Mouse (Mus musculus): Measurements from ENCODE around the gene B830017H08Rik.

Gene B830017H08Rik
- long read RNA-seq, experiment 1 = 0 reads
- long read RNA-seq, experiment 2 = 0 reads

DNA sequence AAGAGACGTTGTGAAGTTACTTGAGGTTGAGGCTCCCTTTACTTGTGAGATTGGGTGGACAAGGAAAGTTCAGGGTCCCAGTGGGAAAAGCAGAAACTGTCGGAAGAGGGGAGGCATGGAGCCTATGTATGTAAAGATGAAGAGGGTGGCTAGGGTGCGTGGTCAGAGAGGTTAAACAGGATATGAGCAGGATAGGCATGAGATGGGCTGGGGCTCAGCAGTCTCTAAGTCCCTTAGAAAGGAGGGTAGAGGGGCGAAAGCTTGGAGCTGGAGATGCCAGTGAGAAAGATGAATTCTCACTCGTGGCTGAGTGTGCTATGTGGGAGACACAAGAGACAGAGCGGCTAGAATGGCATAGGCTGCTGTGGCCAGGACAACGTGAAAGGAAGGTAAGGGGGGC, at the start of gene B830017H08Rik:
Gene B830017H08Rik, plus strand, starts transcription at position 301 of the 400 bp plus-strand sequence.
- intact Hi-C loops (cut with DNase I) = no loop called here

DNA sequence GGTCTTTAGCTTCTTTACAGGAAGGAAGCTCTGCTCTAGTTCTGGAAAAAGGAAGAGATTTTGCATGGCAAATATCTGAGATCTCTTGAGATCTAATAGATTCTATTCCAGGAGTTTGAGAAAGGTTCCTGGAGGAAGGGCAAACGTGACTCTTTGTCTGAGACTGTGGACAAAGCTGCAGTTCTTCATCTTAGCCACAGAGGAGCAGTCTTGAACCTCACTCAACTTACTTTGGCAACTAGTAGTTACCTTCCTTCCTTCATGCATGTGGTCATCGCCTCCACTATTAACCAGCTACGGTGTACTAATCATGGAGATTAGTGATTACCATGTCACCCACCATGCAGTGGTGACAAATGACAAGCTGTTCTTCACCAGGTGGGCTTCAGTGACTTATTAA, 47.6 kb upstream of the B830017H08Rik start:
- intact Hi-C loops (cut with DNase I) = no loop called here

- intact Hi-C loops (cut with DNase I) = no loop called here
Observed at GRCm38 (mm10) chr16:17792728-17793127, 40.2 kb upstream of the B830017H08Rik start.

DNA sequence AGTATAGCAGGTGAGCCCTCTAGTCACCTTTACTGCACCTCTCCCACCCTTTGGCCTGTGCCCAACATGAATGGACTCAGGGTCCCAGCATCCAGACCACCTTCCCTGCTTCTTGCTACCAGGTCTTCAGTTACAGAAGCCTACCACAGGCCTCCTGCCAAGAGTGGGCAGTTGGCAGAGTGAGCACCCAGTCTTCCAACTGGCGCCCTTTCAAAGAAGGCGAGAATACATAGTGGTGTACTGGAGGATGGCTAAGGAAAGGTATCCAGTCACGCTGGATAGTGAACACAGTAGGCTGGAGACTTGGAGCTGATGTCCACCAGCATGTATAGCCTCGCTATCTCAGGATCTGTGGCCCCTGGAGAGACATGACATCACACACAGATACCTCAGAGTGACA, 38.9 kb upstream of the B830017H08Rik start:
- intact Hi-C loops (cut with DNase I) = no loop called here

DNA sequence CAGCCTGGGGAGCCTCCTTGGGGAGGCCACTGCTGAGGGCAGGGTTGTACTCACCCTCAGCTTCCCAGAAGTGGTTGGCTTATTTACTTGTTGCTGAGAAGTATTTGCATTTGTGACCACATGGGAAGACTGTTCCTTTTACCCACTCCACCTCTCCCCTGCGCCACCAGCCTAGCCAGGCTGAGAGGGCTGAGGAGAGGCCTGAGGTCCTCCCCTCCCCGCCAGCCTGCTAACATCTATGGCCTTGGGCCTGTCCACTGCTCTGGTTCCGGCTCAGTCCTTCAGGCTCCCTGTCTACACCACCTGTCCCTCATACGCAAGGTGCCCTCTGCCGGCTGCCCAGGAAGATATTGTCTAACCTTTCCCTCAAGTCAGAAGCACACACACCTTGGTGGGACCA, 37.3 kb upstream of the B830017H08Rik start:
- intact Hi-C loops (cut with DNase I) = no loop called here

DNA sequence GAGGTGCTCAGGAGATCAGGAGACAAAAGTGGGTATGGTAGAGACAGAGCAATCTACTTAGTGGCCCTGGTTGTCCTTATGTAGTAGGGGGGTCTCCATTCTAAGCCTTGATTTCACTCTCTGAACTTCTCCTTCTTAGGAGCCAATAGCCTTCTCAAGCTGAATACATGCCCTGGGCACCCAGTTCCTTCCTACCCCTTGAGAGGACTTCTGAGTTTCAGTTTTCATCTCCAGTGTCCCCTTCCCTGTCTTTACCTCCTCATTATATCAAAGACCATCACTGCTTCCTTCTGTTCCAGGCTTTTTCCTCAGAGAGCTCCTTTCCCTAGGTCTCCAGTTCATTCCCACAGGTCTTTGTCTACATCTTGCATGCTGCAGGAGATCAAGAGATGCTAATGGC, 36.4 kb upstream of the B830017H08Rik start:
- intact Hi-C loops (cut with DNase I) = no loop called here

DNA sequence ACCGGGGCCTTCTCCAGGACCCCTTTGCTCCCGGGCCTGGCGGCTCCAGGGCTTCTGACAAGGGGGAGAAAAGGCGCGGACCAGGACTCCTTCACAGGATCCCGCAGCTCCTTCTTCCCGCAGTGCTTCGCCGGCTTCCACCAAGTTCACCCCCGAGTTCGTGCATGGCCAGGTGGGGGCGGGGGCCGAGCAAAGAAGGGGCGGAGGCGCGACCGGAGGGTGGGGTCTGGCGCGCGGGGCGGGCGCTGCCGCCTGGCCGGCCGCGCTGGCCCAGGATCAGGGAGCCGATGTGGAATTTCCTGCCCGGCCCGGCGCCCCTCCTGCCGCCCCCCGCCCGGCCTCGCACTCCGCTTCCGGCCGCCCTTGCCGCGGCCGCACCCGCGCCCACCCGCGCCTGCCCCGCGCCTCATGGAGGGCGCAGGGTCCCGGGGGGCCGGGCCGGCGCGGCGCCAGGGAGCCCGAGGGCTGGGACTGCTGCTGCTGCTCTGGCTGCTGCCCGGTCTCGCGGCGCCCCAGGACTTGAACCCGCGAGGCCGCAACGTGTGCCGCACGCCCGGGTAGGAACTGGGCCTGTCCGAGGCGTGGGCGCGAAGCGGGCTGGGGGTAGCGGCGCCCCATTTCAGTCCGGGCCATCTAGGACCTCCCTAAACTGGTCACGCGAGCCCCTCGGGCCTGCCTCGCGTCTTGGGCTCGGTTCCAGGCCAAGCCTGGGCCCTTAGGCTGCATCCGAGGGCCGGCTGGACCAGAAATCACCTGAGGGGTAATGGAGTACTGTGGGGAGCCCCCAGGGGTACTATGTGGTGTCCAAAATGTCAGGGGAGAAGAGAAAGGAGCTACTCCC, 35.7 kb upstream of the B830017H08Rik start, which contains the start of gene Scarf2:
Gene Scarf2, plus strand, starts transcription at position 312 of the 841 bp plus-strand sequence.
- intact Hi-C loops (cut with DNase I) = no loop called here

GRCm38 (mm10) chr16:17797812-17798311, 35.1 kb upstream of the B830017H08Rik start:
- intact Hi-C loops (cut with DNase I) = no loop called here

GRCm38 (mm10) chr16:17798321-17799180, 34.4 kb upstream of the B830017H08Rik start:
- intact Hi-C loops (cut with DNase I) = no loop called here

DNA sequence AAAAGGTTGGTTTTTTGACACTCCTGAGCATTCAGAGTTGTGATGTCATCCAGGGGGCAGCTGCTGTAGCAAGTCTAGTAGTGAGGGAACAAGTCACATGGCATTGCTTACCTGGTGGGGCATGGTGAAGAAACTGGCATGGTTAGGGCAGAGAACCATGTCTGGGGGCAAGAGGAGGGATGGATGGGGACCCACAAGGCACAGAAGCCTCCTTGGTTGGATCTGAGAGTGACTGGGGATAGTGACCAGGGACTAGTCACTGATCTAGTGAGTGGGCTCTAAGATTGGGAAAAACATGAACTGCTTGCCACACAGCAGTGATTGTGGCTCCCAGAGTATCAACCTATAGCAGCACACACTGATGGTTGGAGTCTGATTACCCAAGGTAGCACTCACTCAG, 33.3 kb upstream of the B830017H08Rik start:
- intact Hi-C loops (cut with DNase I) = no loop called here

- intact Hi-C loops (cut with DNase I) = no loop called here
Observed at GRCm38 (mm10) chr16:17801777-17802455, 31.0 kb upstream of the B830017H08Rik start.

DNA sequence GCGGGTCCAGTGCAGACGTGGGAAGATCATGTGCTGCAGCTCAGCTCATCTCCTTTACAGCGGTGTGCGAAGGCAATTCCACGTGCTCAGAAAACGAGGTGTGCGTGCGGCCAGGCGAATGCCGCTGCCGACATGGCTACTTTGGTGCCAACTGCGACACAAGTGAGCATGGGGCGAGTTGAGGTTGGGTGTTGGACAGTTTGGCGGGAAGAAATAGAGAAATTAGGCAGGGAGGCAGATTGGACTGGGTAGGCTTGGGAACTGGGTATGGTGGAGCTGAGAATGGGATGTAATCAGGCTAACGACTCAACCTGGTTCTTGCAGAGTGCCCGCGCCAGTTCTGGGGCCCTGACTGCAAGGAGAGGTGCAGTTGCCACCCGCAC, 30.5 kb upstream of the B830017H08Rik start:
- intact Hi-C loops (cut with DNase I) = no loop called here

DNA sequence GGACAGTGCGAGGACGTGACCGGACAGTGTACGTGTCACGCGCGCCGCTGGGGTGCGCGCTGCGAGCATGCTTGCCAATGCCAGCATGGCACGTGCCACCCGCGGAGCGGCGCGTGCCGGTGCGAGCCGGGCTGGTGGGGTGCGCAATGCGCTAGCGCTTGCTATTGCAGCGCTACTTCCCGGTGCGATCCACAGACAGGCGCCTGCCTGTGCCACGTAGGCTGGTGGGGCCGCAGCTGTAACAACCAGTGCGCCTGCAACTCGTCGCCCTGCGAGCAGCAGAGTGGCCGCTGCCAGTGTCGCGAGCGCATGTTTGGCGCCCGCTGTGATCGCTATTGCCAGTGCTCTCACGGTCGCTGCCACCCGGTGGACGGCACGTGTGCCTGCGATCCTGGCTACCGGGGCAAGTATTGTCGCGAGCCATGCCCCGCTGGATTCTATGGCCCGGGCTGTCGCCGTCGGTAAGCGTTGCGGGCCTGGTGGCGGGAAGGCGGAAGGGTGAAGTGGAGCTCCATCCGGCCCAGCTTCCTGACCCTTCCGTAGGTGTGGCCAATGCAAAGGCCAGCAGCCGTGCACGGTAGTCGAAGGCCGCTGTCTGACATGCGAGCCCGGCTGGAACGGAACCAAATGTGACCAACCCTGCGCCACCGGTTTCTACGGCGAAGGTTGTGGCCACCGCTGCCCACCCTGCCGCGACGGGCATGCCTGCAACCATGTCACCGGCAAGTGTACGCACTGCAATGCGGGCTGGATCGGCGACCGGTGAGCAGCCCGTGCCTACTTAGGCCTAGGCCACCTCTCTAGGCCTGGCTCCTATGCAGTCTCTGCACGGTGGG, 29.9 kb upstream of the B830017H08Rik start:
- intact Hi-C loops (cut with DNase I) = no loop called here

GRCm38 (mm10) chr16:17803675-17804448, 29.1 kb upstream of the B830017H08Rik start:
- intact Hi-C loops (cut with DNase I) = no loop called here

GRCm38 (mm10) chr16:17804449-17804912, 28.4 kb upstream of the B830017H08Rik start:
- intact Hi-C loops (cut with DNase I) = no loop called here

DNA sequence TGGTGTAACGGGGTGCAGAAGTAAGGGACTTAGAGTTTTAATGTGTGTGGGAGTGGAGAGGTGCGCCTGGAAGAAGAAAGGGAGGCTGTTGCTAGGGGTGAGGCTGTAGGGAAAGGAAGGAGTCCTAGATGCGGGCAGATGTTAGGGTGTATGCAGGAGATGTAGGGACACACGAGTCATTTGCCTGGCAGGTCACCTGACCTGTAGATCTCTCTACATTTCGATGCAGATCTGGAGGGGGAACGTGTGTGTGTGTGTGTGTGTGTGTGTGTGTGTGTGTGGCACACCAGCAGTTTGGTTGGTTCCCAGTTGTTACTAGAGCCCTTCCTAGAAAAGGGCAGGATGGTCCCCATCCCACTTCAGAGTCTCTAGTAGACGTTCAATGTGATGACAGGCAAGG, 27.9 kb upstream of the B830017H08Rik start:
- intact Hi-C loops (cut with DNase I) = no loop called here

DNA sequence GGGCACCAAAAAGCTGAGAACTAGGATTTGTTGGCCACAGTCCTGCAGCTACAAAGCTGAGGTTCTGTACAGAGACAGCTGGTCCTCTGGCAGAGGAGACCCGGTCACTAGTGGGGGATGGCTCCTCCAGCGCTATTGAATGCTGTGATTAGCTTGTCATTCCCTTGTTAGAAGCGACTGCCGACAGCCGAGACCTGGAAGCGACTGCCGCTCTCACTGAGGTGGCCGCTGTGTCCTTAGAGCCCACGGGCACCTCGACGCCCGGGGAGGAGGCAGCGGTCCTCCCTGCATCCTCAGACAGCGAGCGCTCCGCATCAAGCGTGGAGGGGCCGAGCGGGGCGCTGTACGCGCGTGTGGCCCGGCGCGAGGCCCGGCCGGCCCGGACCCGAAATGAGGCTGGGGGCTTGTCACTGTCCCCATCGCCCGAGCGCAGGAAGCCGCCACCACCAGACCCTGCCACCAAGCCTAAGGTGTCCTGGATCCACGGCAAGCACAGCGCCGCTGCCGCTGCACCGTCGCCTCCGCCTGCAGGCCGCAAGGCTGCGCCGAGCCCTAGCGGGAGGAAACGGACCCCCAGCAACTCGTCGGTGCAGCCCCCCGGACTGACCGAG, 26.2 kb upstream of the B830017H08Rik start:
- intact Hi-C loops (cut with DNase I) = no loop called here

GRCm38 (mm10) chr16:17807192-17808009, 25.5 kb upstream of the B830017H08Rik start:
- intact Hi-C loops (cut with DNase I) = no loop called here
